Mouse (Mus musculus): Measurements from ENCODE around the gene Rhof. TPM values are rescaled to one million over a fixed set of nuclear protein-coding genes. Genes with fewer than 3 reads are reported as not detected.

Rhof gene
- polyA plus RNA-seq, 1 experiment from 2014 or later = 0.77 TPM

DNA sequence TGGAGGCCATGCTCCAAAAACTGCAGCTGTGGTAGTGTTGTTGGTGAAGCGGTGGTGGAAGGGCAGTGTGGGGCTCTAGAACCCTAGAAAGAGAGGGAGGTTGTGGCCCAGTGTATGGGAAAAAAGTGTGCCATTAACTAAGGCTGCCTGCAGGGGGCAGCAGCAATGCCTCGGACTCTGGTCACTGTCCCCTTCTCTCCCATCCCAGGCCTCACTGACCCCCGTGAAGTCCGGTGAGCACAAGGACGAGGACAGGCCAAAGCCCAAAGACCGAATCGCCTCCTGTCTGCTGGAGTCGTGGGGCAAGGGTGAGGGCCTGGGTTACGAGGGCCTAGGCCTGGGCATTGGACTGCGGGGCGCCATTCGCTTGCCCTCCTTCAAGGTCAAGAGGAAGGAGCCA is 24.3 kb upstream of the Rhof start:
- Histone ChIP-seq H3K4me3 (ENCODE audit: inconsistent target) (no peak overlapping the region), H3K79me2 (ENCODE audit: inconsistent target) (peaks cover 51% of the 10 kb centered on the region; the same call in 1 of the 2 replicates), H3K36me3 (ENCODE audit: inconsistent target) (peaks cover 61% of the 10 kb centered on the region), H3K27ac (no peak overlapping the region)
- 90% methylated on average over 10 of the region's 12 CpGs for WGBS (ENCODE audit: missing documents)

DNA sequence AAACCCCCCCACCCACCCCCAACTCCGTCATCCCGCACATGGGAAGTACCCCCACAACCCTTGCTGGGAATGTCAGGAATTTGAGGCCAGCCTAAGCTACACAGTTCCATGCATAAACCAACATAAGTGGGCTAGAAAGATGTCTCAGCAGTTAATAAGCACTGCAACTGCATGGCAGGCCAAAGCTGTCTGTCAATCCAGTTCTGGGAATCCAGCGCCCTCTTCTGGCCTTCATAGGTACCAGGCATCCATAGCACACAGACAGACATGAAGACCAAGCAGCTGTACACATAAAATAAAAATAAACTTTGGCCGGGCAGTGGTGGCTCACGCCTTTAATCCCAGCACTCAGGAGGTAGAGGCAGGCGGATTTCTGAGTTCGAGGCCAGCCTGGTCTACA is 22.9 kb upstream of the Rhof start:
- no peak overlapping the region for H3K4me3 ChIP-seq (ENCODE audit: inconsistent target)
- whole genome bisulfite sequencing (ENCODE audit: missing documents) = 63% methylated on average over 7 of the region's 7 CpGs
- H3K79me2 ChIP-seq (ENCODE audit: inconsistent target) = peaks cover 65% of the 10 kb centered on the region
- peaks cover 51% of the 10 kb centered on the region for H3K36me3 ChIP-seq (ENCODE audit: inconsistent target)
- no peak overlapping the region for H3K27ac ChIP-seq

DNA sequence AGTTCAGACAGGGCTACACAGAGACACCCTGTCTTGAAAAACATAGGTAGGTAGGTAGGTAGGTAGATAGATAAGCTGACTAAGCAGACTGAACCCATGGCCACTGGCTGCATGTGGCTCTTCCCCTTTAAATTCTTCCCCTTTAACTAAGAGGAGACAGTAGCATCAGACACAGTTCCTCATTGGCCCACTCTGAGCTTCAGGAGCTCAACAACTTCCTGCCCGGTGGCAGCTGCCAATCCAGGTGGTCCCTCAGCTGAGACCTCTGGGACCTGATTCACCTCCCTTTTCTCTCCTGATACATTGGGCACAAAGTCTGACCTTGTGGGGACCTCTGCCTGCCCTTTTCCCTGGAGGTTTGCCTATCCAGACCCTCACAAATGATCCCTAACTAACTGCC is 20.4 kb upstream of the Rhof start:
- 0% methylated on average over 1 of the region's 1 CpGs for WGBS (ENCODE audit: missing documents)
- H3K36me3 ChIP-seq (ENCODE audit: inconsistent target) = peaks cover 41% of the 10 kb centered on the region
- peaks cover 90% of the 10 kb centered on the region for H3K79me2 ChIP-seq (ENCODE audit: inconsistent target)
- H3K27ac ChIP-seq = no peak overlapping the region
- no peak overlapping the region for H3K4me3 ChIP-seq (ENCODE audit: inconsistent target)

DNA sequence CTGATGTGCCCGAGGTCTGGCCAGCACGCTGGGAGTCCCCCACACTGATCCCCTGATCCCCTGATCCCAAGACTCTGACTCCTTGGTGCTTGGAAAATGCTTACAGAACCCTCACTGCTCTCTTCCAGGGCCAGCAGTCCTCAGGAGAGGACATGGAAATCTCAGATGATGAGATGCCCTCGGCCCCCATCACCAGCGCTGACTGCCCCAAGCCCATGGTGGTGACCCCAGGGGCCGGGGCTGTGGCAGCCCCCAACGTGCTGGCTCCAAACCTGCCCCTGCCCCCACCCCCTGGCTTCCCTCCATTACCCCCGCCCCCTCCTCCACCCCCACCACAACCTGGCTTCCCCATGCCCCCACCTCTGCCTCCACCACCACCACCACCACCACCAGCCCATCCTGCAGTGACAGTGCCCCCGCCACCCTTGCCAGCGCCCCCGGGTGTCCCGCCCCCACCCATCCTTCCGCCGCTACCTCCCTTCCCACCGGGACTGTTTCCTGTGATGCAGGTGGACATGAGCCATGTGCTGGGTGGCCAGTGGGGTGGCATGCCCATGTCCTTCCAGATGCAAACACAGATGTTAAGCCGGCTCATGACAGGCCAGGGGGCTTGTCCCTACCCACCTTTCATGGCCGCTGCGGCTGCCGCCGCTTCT is 19.3 kb upstream of the Rhof start:
- Histone ChIP-seq H3K36me3 (ENCODE audit: inconsistent target) (peaks cover 41% of the 10 kb centered on the region), H3K4me3 (ENCODE audit: inconsistent target) (no peak overlapping the region), H3K79me2 (ENCODE audit: inconsistent target) (peaks cover 94% of the 10 kb centered on the region), H3K27ac (peak overlapping the region; percentile 57; the same call in 1 of the 2 replicates)
- WGBS (ENCODE audit: missing documents) = 90% methylated on average over 12 of the region's 19 CpGs

DNA sequence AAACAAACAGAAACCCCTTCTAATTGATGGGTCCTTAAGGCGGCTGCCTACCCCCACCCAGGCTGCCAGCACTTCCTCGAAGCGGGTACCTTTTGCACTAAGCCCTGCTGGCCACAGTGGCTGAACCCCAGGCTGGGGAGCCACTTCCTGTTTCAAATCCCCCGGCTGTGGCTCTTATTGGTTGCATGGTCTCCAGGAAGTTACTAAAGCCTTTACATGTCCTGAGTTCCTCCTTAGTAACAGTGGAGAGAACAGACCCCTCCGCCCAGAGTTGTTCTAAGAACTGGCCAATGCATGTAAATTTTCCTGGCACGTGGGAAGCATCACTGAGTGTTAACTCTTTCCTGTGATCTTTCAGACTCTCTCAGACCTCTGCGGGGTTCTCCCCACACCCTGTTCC is 18.6 kb upstream of the Rhof start:
- peaks cover 94% of the 10 kb centered on the region for H3K79me2 ChIP-seq (ENCODE audit: inconsistent target)
- H3K4me3 ChIP-seq (ENCODE audit: inconsistent target) = peak overlapping the region; percentile 32
- H3K36me3 ChIP-seq (ENCODE audit: inconsistent target) = peaks cover 45% of the 10 kb centered on the region
- WGBS (ENCODE audit: missing documents) = 3% methylated on average over 6 of the region's 7 CpGs
- peak overlapping the region; percentile 57 for H3K27ac ChIP-seq

DNA sequence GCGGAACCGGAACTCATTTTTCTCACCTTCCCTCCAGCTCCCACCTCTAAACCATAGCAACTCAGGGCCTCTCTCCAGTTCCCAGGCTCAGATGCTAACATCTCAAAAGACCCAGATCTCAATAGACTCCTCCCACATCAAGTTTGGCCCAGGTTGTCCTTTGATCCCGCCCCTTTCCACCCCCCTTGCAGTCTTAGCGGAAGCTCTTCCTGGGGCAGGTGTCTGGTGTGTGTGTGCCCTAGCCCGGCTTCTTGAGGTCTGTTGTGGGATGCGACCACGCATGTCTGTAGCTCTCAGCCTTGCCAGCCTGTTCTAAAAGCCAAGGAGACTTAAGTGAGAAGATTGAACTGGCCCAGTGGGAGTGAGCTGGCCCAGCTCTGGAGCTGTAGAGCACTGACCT is 18.1 kb upstream of the Rhof start:
- Histone ChIP-seq H3K4me3 (ENCODE audit: inconsistent target) (peak overlapping the region; percentile 32), H3K79me2 (ENCODE audit: inconsistent target) (peaks cover 94% of the 10 kb centered on the region), H3K27ac (peak overlapping the region; percentile 57), H3K36me3 (ENCODE audit: inconsistent target) (peaks cover 41% of the 10 kb centered on the region)
- 3% methylated on average over 7 of the region's 7 CpGs for WGBS (ENCODE audit: missing documents)

DNA sequence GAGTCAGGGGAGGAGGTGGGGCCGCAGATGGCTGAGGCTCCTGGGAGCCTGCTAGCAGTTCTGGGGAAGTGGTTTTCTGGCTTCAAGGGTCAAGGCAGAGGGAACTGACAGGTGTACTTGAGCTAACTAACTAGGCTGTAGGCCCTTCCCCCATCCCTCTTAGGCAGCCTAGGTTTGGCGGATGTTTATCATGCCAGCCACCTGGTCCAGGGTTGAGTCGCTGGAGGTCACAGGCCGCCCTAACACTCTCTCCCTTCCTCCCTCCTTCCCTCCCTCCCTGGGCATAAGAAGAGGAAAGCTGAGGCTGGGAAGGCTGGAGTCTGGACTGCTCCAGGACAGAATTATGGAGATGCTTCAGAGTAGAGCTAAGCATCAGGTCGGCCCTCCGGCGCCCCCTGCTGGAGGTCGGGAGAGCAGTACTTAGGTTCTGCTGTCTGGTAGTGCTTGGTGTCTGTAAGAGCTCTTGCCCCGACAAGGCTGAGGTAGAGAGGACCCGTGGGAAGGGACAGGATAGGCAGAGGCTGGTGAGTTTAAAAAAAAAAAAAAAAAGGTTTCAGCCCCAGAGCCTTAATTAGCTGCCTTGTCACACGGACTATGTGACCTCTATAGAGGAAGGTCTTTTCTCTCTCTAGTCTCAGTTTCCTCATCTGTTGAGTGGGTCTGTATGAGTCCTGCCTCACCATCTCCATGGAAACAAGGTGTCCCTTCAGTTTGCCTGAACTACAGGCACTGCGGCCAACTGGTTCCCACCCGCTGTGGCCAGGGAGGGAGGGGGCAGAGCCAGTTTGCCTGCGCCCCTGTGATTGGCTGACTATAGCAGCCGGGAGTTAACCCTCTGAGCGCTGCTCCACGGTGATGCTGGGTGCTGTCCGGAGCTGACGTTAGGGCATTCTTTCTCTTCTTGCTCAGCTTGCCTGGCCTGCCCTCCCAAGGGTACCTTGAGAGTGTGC is 17.2 kb upstream of the Rhof start:
- H3K79me2 ChIP-seq (ENCODE audit: inconsistent target) = peaks cover 100% of the 10 kb centered on the region
- H3K36me3 ChIP-seq (ENCODE audit: inconsistent target) = peaks cover 39% of the 10 kb centered on the region
- H3K27ac ChIP-seq = peak overlapping the region; percentile 57
- peak overlapping the region; percentile 32 for H3K4me3 ChIP-seq (ENCODE audit: inconsistent target)
- WGBS (ENCODE audit: missing documents) = 7% methylated on average over 19 of the region's 19 CpGs

DNA sequence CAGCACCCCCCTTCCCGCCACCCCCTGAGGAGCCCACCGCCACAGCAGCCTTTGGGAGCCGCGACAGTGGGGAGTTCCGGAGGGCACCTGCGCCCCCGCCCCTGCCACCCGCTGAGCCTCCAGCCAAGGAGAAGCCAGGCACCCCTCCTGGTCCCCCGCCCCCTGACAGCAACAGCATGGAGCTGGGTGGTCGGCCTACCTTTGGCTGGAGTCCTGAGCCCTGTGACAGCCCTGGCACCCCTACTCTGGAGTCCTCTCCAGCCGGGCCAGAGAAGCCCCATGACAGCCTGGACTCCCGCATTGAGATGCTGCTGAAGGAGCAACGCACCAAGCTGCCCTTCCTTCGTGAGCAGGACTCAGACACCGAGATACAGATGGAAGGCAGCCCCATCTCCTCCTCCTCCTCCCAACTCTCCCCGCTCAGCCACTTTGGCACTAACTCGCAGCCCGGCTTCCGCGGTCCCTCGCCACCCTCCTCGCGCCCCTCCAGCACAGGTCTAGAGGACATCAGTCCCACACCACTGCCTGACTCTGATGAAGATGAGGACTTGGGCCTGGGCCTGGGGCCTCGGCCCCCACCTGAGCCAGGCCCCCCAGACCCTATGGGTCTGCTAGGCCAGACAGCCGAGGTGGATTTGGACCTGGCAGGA is 15.7 kb upstream of the Rhof start:
- Histone ChIP-seq H3K79me2 (ENCODE audit: inconsistent target) (peaks cover 100% of the 10 kb centered on the region), H3K27ac (no peak overlapping the region), H3K4me3 (ENCODE audit: inconsistent target) (no peak overlapping the region), H3K36me3 (ENCODE audit: inconsistent target) (peaks cover 26% of the 10 kb centered on the region)
- WGBS (ENCODE audit: missing documents) = 94% methylated on average over 19 of the region's 25 CpGs

DNA sequence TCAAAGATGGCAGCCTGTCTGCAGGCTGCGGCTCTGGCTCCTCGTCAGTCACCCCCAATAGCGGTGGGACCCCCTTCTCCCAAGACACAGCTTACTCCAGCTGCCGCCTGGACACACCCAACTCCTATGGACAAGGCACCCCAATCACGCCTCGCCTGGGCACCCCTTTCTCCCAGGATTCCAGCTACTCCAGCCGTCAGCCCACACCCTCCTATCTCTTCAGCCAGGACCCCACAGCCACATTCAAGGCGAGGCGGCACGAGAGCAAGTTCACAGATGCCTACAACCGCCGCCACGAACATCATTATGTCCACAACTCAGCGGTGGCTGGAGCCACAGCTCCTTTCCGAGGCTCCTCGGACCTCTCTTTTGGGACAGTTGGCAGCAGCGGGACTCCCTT is 15.1 kb upstream of the Rhof start:
- Histone ChIP-seq H3K79me2 (ENCODE audit: inconsistent target) (peaks cover 100% of the 10 kb centered on the region), H3K36me3 (ENCODE audit: inconsistent target) (peaks cover 26% of the 10 kb centered on the region), H3K4me3 (ENCODE audit: inconsistent target) (no peak overlapping the region), H3K27ac (no peak overlapping the region)
- 93% methylated on average over 17 of the region's 17 CpGs for WGBS (ENCODE audit: missing documents)

DNA sequence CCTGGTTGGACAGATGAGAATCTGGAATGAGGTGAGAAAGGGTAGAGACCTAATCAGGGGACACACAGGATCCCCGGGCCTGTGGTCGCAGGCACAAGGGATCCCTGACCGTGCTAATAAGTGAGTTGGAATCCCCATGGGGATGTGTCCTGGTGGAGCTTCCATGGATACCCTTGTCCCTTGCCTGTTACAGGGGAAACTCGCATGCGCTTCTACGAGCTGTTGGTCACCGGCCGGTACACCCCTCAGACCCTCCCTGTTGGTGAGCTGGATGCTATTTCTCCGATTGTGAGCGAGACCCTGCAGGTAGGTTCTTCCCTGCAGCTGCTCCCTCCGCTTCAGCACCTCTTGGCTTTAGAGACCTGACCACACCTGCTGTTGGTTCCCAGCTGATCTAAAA is 13.9 kb upstream of the Rhof start:
- WGBS (ENCODE audit: missing documents) = 93% methylated on average over 11 of the region's 11 CpGs

DNA sequence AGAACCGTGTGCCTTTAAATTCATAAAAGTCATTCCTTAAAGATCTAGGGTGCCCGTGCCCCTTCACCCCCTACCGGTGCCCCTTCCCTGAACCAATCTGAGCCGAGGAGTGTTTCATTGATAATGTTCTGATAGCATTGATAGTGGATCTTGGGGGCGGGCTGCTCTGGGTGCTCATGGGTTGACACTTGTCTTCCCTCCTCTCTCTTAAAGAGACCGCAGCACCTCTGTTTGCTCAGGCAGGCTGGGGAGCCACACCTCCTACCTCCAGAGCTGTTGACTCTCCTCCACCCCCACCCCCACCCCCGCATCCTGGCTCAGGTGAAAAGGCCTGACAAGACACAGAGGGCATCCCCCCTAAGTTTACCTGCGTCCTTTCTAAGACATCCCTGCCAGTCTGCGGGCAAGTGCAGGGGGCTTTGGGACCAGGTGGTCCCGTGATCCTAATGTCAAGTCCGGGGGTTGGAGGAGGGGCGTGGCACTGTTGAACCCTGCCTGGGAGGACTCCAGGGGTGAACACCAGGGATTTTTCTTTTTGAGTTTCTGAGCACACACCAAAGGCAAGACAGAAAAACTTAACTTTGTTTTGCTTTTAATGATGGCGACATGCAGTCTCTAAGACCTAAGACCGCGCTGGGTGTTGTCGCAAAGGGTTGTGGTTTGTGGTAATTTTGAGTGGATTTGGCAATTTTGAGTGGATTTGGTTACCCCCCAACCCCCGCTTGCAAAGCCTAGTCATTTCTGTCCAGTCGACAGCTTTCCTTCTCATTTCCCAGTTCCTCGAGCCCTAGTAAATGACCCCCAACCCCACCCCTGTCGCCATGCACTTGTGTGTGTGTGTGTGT is 12.5 kb upstream of the Rhof start:
- WGBS (ENCODE audit: missing documents) = 14% methylated on average over 17 of the region's 20 CpGs
- H3K27ac ChIP-seq = peak overlapping the region; percentile 17
- peaks cover 26% of the 10 kb centered on the region for H3K36me3 ChIP-seq (ENCODE audit: inconsistent target)
- peak overlapping the region; percentile 82 for H3K4me3 ChIP-seq (ENCODE audit: inconsistent target)
- H3K79me2 ChIP-seq (ENCODE audit: inconsistent target) = peaks cover 82% of the 10 kb centered on the region

More for the DNA sequence above, 13.9 kb upstream of the Rhof start:
- Histone ChIP-seq H3K27ac (no peak overlapping the region), H3K79me2 (ENCODE audit: inconsistent target) (peaks cover 88% of the 10 kb centered on the region), H3K36me3 (ENCODE audit: inconsistent target) (peaks cover 26% of the 10 kb centered on the region), H3K4me3 (ENCODE audit: inconsistent target) (no peak overlapping the region)

DNA sequence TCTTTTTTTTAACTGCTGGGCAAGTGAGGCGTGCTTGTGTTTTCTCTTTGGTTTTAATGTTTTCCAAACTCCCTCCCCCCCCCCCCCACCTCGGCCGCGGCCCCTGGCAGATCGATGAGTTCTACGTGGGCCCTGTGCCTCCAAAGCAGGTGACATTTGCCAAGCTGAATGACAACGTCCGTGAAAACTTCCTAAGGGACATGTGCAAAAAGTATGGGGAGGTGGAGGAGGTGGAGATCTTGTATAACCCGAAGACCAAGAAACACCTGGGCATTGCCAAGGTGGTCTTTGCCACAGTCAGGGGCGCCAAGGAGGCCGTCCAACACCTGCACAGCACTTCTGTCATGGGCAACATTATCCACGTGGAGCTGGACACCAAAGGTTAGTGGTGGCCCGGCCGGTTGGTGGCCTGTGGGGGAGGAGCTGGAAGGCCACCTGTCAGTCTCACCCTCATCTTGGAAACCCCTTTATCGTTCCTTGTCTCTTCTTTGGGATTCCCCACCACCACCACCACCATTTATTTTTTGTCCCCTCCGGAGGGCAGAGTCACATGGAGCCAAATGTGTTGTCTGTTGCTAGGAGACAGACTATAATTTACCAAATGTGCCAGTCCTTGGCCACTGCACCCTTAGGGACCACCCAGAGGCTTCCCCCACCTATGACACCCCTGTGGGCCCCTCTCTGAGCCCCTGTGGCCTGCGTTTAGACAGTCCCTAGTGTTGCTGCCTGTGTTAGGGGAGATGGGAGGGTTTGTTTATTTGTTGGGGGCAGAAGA is 11.7 kb upstream of the Rhof start:
- peaks cover 82% of the 10 kb centered on the region for H3K79me2 ChIP-seq (ENCODE audit: inconsistent target)
- H3K36me3 ChIP-seq (ENCODE audit: inconsistent target) = peaks cover 26% of the 10 kb centered on the region
- 5% methylated on average over 16 of the region's 17 CpGs for WGBS (ENCODE audit: missing documents)
- peak overlapping the region; percentile 82 for H3K4me3 ChIP-seq (ENCODE audit: inconsistent target)
- peak overlapping the region; percentile 81 for H3K27ac ChIP-seq

DNA sequence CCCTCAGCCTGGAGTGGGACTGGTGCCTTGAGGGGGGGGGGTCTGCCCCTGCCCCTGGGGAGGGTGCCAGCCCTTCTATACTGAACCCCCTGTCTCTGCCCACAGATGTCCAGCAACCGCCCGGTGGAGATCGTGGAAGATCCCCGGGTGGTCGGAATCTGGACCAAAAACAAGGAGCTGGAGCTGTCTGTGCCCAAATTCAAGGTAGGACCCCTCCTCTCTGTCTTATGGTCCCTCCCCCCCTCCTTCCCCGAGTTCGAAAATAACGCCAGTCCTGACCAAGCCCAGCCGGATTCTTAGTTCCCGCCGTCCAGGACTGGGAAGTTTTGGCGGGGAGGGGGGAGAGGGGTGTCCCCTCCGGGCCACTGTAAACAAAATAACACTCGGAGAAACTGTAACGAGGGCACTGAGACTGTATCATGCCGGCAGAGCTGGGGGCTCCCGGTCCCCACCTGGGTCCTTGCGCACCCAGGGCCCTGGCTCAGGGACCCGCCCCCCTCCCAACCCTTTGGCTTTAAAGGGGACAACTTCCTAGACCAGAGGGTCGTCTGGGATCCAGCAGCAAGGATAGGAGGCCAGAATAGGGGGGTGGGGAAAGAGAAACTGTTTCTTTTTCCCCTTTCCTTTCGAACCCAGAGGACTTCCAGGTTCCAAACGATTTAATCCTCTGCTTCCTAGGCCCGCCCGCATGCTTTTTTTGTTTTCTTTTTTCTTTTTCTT is 10.9 kb upstream of the Rhof start:
- 3% methylated on average over 23 of the region's 24 CpGs for WGBS (ENCODE audit: missing documents)
- Histone ChIP-seq H3K4me3 (ENCODE audit: inconsistent target) (peak overlapping the region; percentile 82), H3K79me2 (ENCODE audit: inconsistent target) (peaks cover 76% of the 10 kb centered on the region), H3K27ac (peak overlapping the region; percentile 81), H3K36me3 (ENCODE audit: inconsistent target) (peaks cover 20% of the 10 kb centered on the region)
